Mouse (Mus musculus): ENCODE results near the gene Matn3. TPM values are rescaled to one million over a fixed set of nuclear protein-coding genes. Genes with fewer than 3 reads are reported as not detected.

Gene Matn3
- total RNA-seq, 1 experiment from 2014 or later, result not detected

GRCm38 (mm10) chr12:9007811-9008210 lies 60.1 kb downstream of the Matn3 start:
- no peak for ATAC-seq (ENCODE audit: extremely low read depth, insufficient number of reproducible peaks, low FRiP score, poor library complexity, severe bottlenecking)

- no peak for ATAC-seq (ENCODE audit: extremely low read depth, insufficient number of reproducible peaks, low FRiP score, poor library complexity, severe bottlenecking)
Measured at GRCm38 (mm10) chr12:9010311-9010710, 62.6 kb downstream of the Matn3 start.

- no peak for ATAC-seq (ENCODE audit: extremely low read depth, insufficient number of reproducible peaks, low FRiP score, poor library complexity, severe bottlenecking)
Measured at GRCm38 (mm10) chr12:9016376-9016775, 68.6 kb downstream of the Matn3 start.

GRCm38 (mm10) chr12:9020431-9020830 lies 72.7 kb downstream of the Matn3 start:
- ATAC-seq (ENCODE audit: extremely low read depth, insufficient number of reproducible peaks, low FRiP score, poor library complexity, severe bottlenecking), result no peak

GRCm38 (mm10) chr12:9020986-9021385 lies 73.3 kb downstream of the Matn3 start:
- ATAC-seq (ENCODE audit: extremely low read depth, insufficient number of reproducible peaks, low FRiP score, poor library complexity, severe bottlenecking), result no peak

Other genes starting within 250 kb of the Matn3 start
- 7.1 and 10.2 TPM in 2 replicates for gene Sdc1, start 176.6 kb upstream of the Matn3 start, total RNA-seq (2017)
- gene Laptm4a, start 26.3 kb upstream of the Matn3 start, total RNA-seq (2017), result 129 and 132 TPM in 2 replicates
- 0.35 and 0.61 TPM in 2 replicates for gene Wdr35, start 26.0 kb downstream of the Matn3 start, total RNA-seq (2017)
- gene Ttc32, start 82.1 kb downstream of the Matn3 start, total RNA-seq (2017), result 11.5 and 19.3 TPM in 2 replicates

All from neutrophil, adult 5-6 weeks (primary cell).